Mouse (Mus musculus): ENCODE measurements around the gene Per2.
"Not testable (repeated sequence)": the region's sequence is repeated elsewhere in the genome, so short reads cannot be mapped to it uniquely, and the experiment has no call there.

The Per2 gene

GRCm38 (mm10) chr1:91459059-91459809 is at the start of gene Per2:
Gene Per2, minus strand, starts transcription at chr1:91459324.
- peak; percentile 98 to 99 for DNase-seq

GRCm38 (mm10) chr1:91504615-91505014 is 45.5 kb upstream of the Per2 start:
- no peak for DNase-seq

GRCm38 (mm10) chr1:91498579-91498978 is 39.5 kb upstream of the Per2 start:
- DNase-seq: no peak

- no peak for DNase-seq
These were observed 36.2 kb upstream of the Per2 start for GRCm38 (mm10) chr1:91495321-91495720.

GRCm38 (mm10) chr1:91494457-91495140 is 35.5 kb upstream of the Per2 start, which contains the start of gene Traf3ip1:
Gene Traf3ip1, plus strand, starts transcription at chr1:91494647.
- DNase-seq: peak; percentile 88 to 90

- DNase-seq: no peak
These were observed 34.8 kb upstream of the Per2 start for GRCm38 (mm10) chr1:91493938-91494337.

- no peak for DNase-seq
These were observed 33.6 kb upstream of the Per2 start for GRCm38 (mm10) chr1:91492740-91493139.

- DNase-seq: no peak
These were observed 31.2 kb upstream of the Per2 start for GRCm38 (mm10) chr1:91490322-91490721.

- DNase-seq: no peak
These were observed 27.0 kb upstream of the Per2 start for GRCm38 (mm10) chr1:91486165-91486564.

GRCm38 (mm10) chr1:91485422-91485821 is 26.3 kb upstream of the Per2 start:
- DNase-seq: no peak

GRCm38 (mm10) chr1:91484011-91484346 is 24.9 kb upstream of the Per2 start:
- DNase-seq: no peak

GRCm38 (mm10) chr1:91483304-91484010 is 24.3 kb upstream of the Per2 start:
- DNase-seq: peak; percentile 48 to 77

GRCm38 (mm10) chr1:91482616-91483211 is 23.6 kb upstream of the Per2 start:
- no peak for DNase-seq

- no peak for DNase-seq
These were observed 19.8 kb upstream of the Per2 start for GRCm38 (mm10) chr1:91478958-91479357.

GRCm38 (mm10) chr1:91478145-91478544 is 19.0 kb upstream of the Per2 start:
- DNase-seq: not testable (repeated sequence)

- DNase-seq: no peak
These were observed 10.8 kb upstream of the Per2 start for GRCm38 (mm10) chr1:91469888-91470419.

- DNase-seq: no peak
These were observed 7.1 kb upstream of the Per2 start for GRCm38 (mm10) chr1:91466186-91466585.

- no peak for DNase-seq
These were observed 6.1 kb upstream of the Per2 start for GRCm38 (mm10) chr1:91465244-91465643.

- no peak for DNase-seq
These were observed 5.3 kb upstream of the Per2 start for GRCm38 (mm10) chr1:91464436-91464835.

GRCm38 (mm10) chr1:91463336-91463995 is 4.3 kb upstream of the Per2 start:
- no peak for DNase-seq

- no peak for DNase-seq
These were observed 1.4 kb upstream of the Per2 start for GRCm38 (mm10) chr1:91460564-91460963.

- no peak for DNase-seq
These were observed 945 bp upstream of the Per2 start for GRCm38 (mm10) chr1:91460069-91460468.

Data from spleen, adult 18-20 months (tissue).